Mouse (Mus musculus): ENCODE data around the gene Ifi213. TPM values are rescaled to one million over a fixed set of nuclear protein-coding genes. Genes with fewer than 3 reads are reported as not detected.
A peak's percentile ranks its signal among the peaks of the same experiment; 100 is the strongest.
"Not testable (repeated sequence)": the region's sequence is repeated elsewhere in the genome, so short reads cannot be mapped to it uniquely, and the experiment has no call there.

The Ifi213 gene
- not detected in 2 replicates for polyA plus RNA-seq (2014; fragmentation: Nextera tagmentation; extraction: Ambion mirVana)

DNA sequence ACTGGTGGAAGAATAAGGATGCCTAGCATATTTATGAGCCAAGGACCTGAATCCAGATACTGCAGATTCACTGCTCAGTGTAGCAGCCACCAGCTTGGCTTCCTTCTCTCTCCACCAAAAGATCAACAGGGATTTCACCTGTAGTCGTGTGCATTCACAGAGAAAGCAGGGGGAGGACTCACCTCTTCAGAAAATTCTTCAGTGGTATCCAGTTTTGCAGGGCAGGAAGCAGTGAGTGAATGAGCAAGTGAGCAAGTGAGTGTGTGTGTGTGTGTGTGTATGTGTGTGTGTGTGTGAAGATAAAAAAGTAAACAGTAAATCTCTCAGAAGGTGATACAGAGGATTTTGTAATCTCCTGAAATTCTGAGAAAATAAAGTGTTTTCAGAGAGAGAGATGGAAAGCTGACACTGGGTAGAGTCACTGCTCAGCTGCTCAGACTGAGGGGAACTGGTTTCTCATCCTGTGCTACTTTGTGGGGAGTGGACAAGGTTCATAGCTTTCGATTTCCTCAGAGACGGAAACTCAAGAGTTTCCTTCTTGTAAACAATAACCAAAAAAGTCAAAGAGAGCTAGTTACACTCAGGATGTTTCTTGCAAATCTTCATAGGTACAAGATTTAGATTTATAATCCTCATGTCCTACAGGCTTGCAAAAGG is at the start of gene Ifi213:
TSS of gene Ifi213 (minus strand) at position 437 of the 657 bp plus-strand sequence.
- not testable (repeated sequence) for ATAC-seq; H3K4me1 ChIP-seq (ENCODE audit: control insufficient read depth, insufficient read depth, low read length); DNase-seq (ENCODE audit: low spot score); H3K9ac ChIP-seq (ENCODE audit: low read length); H3K27me3 ChIP-seq (replicated peaks; ENCODE audit: control insufficient read depth, insufficient read depth, low read length); H3K9me3 ChIP-seq (replicated peaks; ENCODE audit: control insufficient read depth, low read length); H3K36me3 ChIP-seq (ENCODE audit: control insufficient read depth, insufficient read depth, low read length); H3K4me2 ChIP-seq (ENCODE audit: low read length); H3K4me3 ChIP-seq (ENCODE audit: low read depth, low read length); H3K27ac ChIP-seq (ENCODE audit: low read depth, low read length)
- 82% methylated on average over 3 of the region's 3 CpGs for WGBS

DNA sequence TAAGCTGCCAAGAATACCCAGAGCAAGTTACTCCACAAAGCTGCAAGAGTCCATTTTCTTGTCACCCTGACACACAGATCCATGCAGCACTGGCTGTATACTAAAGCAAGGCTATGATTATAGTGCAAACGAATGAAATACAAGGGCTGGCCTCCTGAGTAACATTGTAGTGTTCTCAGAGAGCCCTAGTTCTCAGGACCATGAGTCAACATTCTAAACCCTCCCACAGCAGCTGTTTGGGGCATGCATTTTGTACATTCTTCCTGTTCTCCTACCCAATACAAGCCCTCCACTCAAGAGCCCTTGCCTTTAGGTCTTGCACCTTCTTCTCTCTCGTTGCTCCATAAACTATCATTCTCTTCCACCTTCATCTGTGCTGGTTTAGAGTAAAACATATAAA is 46.3 kb upstream of the Ifi213 start:
- ATAC-seq (no peak), DNase-seq (ENCODE audit: low spot score) (no peak)
- no peak overlapping the region for H3K27ac ChIP-seq (ENCODE audit: low read depth, low read length)
- H3K9ac ChIP-seq (ENCODE audit: low read length): no peak overlapping the region
- no peak overlapping the region for H3K4me3 ChIP-seq (ENCODE audit: low read depth, low read length)
- 78% methylated on average over 2 of the region's 2 CpGs for WGBS
- H3K9me3 ChIP-seq (replicated peaks; ENCODE audit: control insufficient read depth, low read length): no peaks in the 10 kb centered on the region
- H3K36me3 ChIP-seq (ENCODE audit: control insufficient read depth, insufficient read depth, low read length): no peaks in the 10 kb centered on the region
- H3K27me3 ChIP-seq (replicated peaks; ENCODE audit: control insufficient read depth, insufficient read depth, low read length): no peaks in the 10 kb centered on the region
- no peak overlapping the region for H3K4me2 ChIP-seq (ENCODE audit: low read length)
- no peaks in the 10 kb centered on the region for H3K4me1 ChIP-seq (ENCODE audit: control insufficient read depth, insufficient read depth, low read length)

DNA sequence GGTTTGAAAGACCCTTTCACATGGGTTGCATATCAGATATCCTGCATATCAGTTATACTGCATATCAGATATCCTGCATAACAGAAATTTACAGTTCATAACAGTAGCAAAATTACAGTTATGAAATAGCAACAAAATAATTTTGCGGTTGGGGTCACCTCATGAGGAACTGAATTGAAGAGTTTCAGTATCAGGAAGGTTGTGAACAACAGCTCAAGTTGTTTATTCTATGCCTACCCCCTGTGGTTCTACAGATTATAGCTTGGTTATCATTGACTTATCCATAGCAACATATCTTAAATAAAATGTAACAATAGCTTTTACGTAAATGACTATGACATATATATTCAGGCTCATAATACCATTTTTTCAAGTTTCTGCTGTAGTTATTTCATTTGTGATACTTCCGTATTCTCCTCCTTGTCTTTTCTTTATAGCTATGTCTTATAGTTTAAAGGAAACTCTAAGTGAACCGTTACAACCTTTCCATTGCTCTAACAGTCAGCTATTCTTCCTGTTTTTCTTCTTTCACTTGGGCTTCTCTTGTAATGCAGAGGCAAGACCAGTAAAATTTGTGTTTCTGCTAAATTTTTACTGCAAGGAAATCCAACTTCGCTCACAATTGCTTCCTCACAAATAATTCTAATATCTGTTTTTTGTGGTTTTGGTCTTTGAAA is 35.0 kb upstream of the Ifi213 start:
- DNase-seq (ENCODE audit: low spot score) (no peak), ATAC-seq (no peak)
- Histone ChIP-seq H3K4me2 (ENCODE audit: low read length) (no peak overlapping the region), H3K9ac (ENCODE audit: low read length) (no peak overlapping the region), H3K27me3 (replicated peaks; ENCODE audit: control insufficient read depth, insufficient read depth, low read length) (no peaks in the 10 kb centered on the region), H3K4me1 (ENCODE audit: control insufficient read depth, insufficient read depth, low read length) (no peaks in the 10 kb centered on the region), H3K9me3 (replicated peaks; ENCODE audit: control insufficient read depth, low read length) (no peaks in the 10 kb centered on the region), H3K27ac (ENCODE audit: low read depth, low read length) (no peak overlapping the region), H3K36me3 (ENCODE audit: control insufficient read depth, insufficient read depth, low read length) (no peaks in the 10 kb centered on the region), H3K4me3 (ENCODE audit: low read depth, low read length) (no peak overlapping the region)
- WGBS: 86% methylated on average over 5 of the region's 5 CpGs

DNA sequence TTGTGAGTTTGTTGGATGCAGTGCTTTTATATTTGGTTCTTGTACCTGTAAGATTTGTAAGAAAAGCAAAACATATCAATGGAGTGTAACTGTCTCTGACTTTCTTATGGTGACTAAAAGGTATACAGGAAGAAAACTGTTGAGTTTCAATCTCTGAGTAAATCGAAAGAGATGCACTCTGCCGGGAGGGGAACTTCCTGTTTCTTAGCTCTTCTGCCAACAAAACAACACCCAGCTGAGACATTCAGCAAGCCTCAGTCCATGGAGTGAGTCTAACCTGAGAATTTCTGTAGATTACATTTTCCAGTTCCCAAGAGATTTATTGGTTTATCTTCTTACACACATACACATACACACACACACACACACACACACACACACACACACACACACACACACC is 31.5 kb upstream of the Ifi213 start, which contains the start of gene Ifi209:
TSS of gene Ifi209 (plus strand) at position 296 of the 400 bp plus-strand sequence.
- not testable (repeated sequence) for DNase-seq (ENCODE audit: low spot score); H3K4me3 ChIP-seq (ENCODE audit: low read depth, low read length); H3K27me3 ChIP-seq (replicated peaks; ENCODE audit: control insufficient read depth, insufficient read depth, low read length); ATAC-seq; H3K9me3 ChIP-seq (replicated peaks; ENCODE audit: control insufficient read depth, low read length); H3K4me2 ChIP-seq (ENCODE audit: low read length); H3K4me1 ChIP-seq (ENCODE audit: control insufficient read depth, insufficient read depth, low read length); H3K36me3 ChIP-seq (ENCODE audit: control insufficient read depth, insufficient read depth, low read length); H3K9ac ChIP-seq (ENCODE audit: low read length); H3K27ac ChIP-seq (ENCODE audit: low read depth, low read length)
- 91% methylated on average over 2 of the region's 2 CpGs for WGBS

DNA sequence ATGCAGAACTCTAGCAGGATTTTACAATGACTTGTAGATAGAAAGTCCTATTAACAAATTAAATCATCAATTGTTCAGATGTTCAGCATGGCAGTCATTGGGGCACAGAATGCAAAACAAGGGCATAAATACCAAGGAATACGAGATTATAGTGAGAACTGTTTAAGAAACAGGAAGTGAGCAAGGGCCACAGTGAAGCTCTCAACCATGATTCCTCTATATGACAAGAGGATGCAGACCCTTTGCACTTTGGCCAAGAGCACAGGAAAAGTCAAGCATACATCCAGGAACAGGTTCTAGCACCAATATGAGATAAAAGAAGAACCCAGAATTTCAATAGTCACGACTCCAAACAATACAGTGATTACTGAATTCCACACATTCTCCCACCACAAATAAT is 27.6 kb upstream of the Ifi213 start:
- 85% methylated on average over 2 of the region's 2 CpGs for WGBS
- Histone ChIP-seq H3K4me2 (ENCODE audit: low read length) (no peak overlapping the region), H3K27ac (ENCODE audit: low read depth, low read length) (no peak overlapping the region), H3K9ac (ENCODE audit: low read length) (no peak overlapping the region), H3K36me3 (ENCODE audit: control insufficient read depth, insufficient read depth, low read length) (no peaks in the 10 kb centered on the region), H3K4me1 (ENCODE audit: control insufficient read depth, insufficient read depth, low read length) (no peaks in the 10 kb centered on the region), H3K9me3 (replicated peaks; ENCODE audit: control insufficient read depth, low read length) (no peaks in the 10 kb centered on the region), H3K4me3 (ENCODE audit: low read depth, low read length) (no peak overlapping the region), H3K27me3 (replicated peaks; ENCODE audit: control insufficient read depth, insufficient read depth, low read length) (no peaks in the 10 kb centered on the region)
- DNase-seq (ENCODE audit: low spot score): no peak
- ATAC-seq: no peak

DNA sequence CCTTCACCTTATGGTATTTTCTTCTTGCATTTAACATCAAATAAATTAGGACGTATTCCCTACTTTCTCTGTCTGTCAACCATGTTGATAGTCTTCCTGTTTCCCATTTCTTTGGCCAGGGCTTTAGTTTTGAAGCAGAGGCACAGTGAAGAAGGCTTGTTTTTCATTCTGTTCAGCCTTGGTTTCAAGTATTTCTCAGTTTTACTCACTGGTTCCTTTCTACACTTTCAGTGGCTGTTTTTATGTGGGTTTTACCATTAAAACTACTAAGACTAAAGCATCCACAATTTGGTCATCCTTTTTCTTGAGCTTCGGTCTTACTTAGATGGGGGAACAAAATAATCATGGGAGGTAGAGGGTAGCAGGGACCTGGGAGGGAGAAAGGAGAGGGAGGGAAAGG is 25.0 kb upstream of the Ifi213 start:
- ATAC-seq (no peak), DNase-seq (ENCODE audit: low spot score) (no peak)
- no peaks in the 10 kb centered on the region for H3K27me3 ChIP-seq (replicated peaks; ENCODE audit: control insufficient read depth, insufficient read depth, low read length)
- H3K4me2 ChIP-seq (ENCODE audit: low read length): no peak overlapping the region
- H3K4me3 ChIP-seq (ENCODE audit: low read depth, low read length): no peak overlapping the region
- H3K9me3 ChIP-seq (replicated peaks; ENCODE audit: control insufficient read depth, low read length): no peaks in the 10 kb centered on the region
- no peak overlapping the region for H3K9ac ChIP-seq (ENCODE audit: low read length)
- no peak overlapping the region for H3K27ac ChIP-seq (ENCODE audit: low read depth, low read length)
- no peaks in the 10 kb centered on the region for H3K36me3 ChIP-seq (ENCODE audit: control insufficient read depth, insufficient read depth, low read length)
- WGBS: 93% methylated on average over 2 of the region's 2 CpGs
- no peaks in the 10 kb centered on the region for H3K4me1 ChIP-seq (ENCODE audit: control insufficient read depth, insufficient read depth, low read length)

DNA sequence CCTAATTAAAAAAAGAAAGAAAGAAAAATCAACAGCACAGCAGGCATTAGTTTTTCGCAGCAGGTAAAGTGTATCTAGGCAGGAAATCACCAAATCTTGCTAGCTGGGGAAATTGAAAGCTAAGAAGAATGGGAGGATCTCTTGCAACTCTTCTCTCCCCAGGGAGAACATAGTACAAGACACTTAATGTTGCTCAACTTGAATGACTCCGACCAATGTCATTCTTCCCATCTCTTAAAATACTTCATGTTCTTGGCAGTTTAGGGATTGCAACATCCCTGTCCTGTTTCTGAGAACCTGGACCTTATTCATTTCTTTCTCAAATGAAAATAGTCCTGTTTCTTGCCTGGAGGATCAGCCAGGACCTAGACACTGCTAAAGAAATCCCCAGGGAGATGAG is 23.1 kb upstream of the Ifi213 start:
- H3K36me3 ChIP-seq (ENCODE audit: control insufficient read depth, insufficient read depth, low read length); H3K9ac ChIP-seq (ENCODE audit: low read length); ATAC-seq; H3K27ac ChIP-seq (ENCODE audit: low read depth, low read length); H3K9me3 ChIP-seq (replicated peaks; ENCODE audit: control insufficient read depth, low read length); DNase-seq (ENCODE audit: low spot score); H3K4me2 ChIP-seq (ENCODE audit: low read length); H3K4me1 ChIP-seq (ENCODE audit: control insufficient read depth, insufficient read depth, low read length); H3K4me3 ChIP-seq (ENCODE audit: low read depth, low read length); H3K27me3 ChIP-seq (replicated peaks; ENCODE audit: control insufficient read depth, insufficient read depth, low read length): not testable (repeated sequence)
- 81% methylated on average over 2 of the region's 2 CpGs for WGBS

DNA sequence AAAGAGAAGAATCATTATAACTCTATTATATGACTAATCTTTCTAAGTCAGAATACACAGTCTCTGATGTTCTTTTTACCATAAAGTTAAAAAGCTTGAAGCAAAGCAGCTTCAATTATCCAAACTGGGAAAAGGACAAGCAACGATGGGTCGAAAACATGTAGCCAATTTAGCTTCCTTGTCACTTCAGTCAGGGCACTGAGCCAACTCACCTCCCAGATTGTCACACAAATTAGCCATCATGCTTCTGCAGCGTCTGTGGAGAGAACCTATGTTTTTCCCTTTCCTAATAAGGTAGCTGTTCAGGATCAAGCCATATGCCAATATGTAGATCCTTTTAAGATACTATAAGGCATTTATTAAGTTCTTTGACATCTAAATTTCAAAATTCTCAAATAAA is 11.2 kb upstream of the Ifi213 start:
- not testable (repeated sequence) for H3K4me1 ChIP-seq (ENCODE audit: control insufficient read depth, insufficient read depth, low read length); H3K9me3 ChIP-seq (replicated peaks; ENCODE audit: control insufficient read depth, low read length); H3K27ac ChIP-seq (ENCODE audit: low read depth, low read length); H3K27me3 ChIP-seq (replicated peaks; ENCODE audit: control insufficient read depth, insufficient read depth, low read length); H3K4me3 ChIP-seq (ENCODE audit: low read depth, low read length); H3K4me2 ChIP-seq (ENCODE audit: low read length); H3K36me3 ChIP-seq (ENCODE audit: control insufficient read depth, insufficient read depth, low read length); H3K9ac ChIP-seq (ENCODE audit: low read length); ATAC-seq
- 37% methylated on average over 3 of the region's 3 CpGs for WGBS
- DNase-seq (ENCODE audit: low spot score): peak; percentile 15

DNA sequence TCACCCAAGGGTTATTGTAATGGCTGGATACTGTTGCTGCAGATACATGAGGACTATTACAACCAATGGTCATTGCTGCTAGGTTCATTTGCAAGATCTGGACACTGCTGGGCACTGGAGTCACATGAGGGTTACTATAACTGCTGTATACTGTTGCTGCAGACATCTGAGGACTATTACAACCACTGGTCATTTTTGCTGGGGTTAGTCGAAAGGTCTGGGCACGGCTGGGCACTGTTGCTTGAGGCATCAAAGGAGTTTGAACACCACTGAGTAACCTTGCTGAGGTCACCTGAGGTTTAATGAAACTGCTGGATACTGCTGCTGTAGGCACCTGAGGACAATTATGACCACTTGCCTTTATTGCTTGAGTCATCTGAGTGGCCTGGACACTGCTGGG is 9.4 kb downstream of the Ifi213 start:
- not testable (repeated sequence) for H3K36me3 ChIP-seq (ENCODE audit: control insufficient read depth, insufficient read depth, low read length); H3K4me1 ChIP-seq (ENCODE audit: control insufficient read depth, insufficient read depth, low read length); H3K4me2 ChIP-seq (ENCODE audit: low read length); H3K4me3 ChIP-seq (ENCODE audit: low read depth, low read length); DNase-seq (ENCODE audit: low spot score); H3K9me3 ChIP-seq (replicated peaks; ENCODE audit: control insufficient read depth, low read length); H3K27me3 ChIP-seq (replicated peaks; ENCODE audit: control insufficient read depth, insufficient read depth, low read length); H3K9ac ChIP-seq (ENCODE audit: low read length); H3K27ac ChIP-seq (ENCODE audit: low read depth, low read length); ATAC-seq
- 90% methylated on average over 2 of the region's 2 CpGs for WGBS
